In genomic region chr15:84009366-84010083, GRCm38 (mm10) we compare ENCODE assay signal across 15 mouse cellular contexts. TPM values are rescaled to one million over a fixed set of nuclear protein-coding genes. Genes with fewer than 3 reads are reported as not detected.
DNase-seq lines count a peak whose midpoint lies in the region; ATAC-seq and TF ChIP-seq lines count a peak whose summit lies in the region.
"Had no signal": no experiment of that assay in that cellular context is flagged by ENCODE, and none has a peak within 500 bp of the region (broad histone marks: within the 10 kb centered on the region; RNA-seq: fewer than 3 reads in every experiment).

No protein-coding gene starts in this region.

- no peak overlapping the region for H3K4me2 ChIP-seq in midbrain, embryonic 11.5 days
- H3K4me2 ChIP-seq: liver, embryonic 12.5 days; midbrain, embryonic 12.5 days had no signal

- H3K9me3 ChIP-seq in midbrain, embryonic 10.5 days (replicated peaks) = no peaks in the 10 kb centered on the region
- H3K9me3 ChIP-seq in midbrain, embryonic 11.5 days (ENCODE audit: control insufficient read depth, low read length) = no peaks in the 10 kb centered on the region
- H3K9me3 ChIP-seq: liver, embryonic 12.5 days; midbrain, embryonic 12.5 days had no signal

- TF ChIP-seq CTCF in gastrocnemius, adult 2 months (IDR thresholded peaks at IDR 0.05) = peak; percentile 39

- no peak overlapping the region for H3K4me3 ChIP-seq in gastrocnemius, adult 2 months
- no peak overlapping the region for H3K4me3 ChIP-seq in midbrain, embryonic 10.5 days
- no peak overlapping the region for H3K4me3 ChIP-seq in midbrain, embryonic 11.5 days (ENCODE audit: low read depth, low read length)
- H3K4me3 ChIP-seq: erythroblast, embryonic 14.5 days; liver, embryonic 12.5 days; midbrain, embryonic 12.5 days had no signal

- peak; percentile 26 to 48 for DNase-seq in cerebellum, adult 18-20 months
- DNase-seq in cerebellum, adult 8-10 months = no peak
- no peak for DNase-seq in gastrocnemius, adult 2 months
- DNase-seq in gastrocnemius, postnatal 14 days = no peak
- DNase-seq in midbrain, embryonic 10.5 days (ENCODE audit: low spot score) = no peak
- DNase-seq in midbrain, embryonic 11.5 days (ENCODE audit: low spot score, missing footprints) = no peak
- DNase-seq in embryo, embryonic 10.5 days (ENCODE audit: low spot score) = peak; percentile 35
- DNase-seq: lung, postnatal 10 days had no signal

- H3K4me1 ChIP-seq in midbrain, embryonic 10.5 days = peaks cover 9% of the 10 kb centered on the region
- H3K4me1 ChIP-seq in midbrain, embryonic 11.5 days (ENCODE audit: control insufficient read depth, insufficient read depth, low read length) = no peaks in the 10 kb centered on the region
- H3K4me1 ChIP-seq: liver, embryonic 12.5 days had no signal

- no peaks in the 10 kb centered on the region for H3K27me3 ChIP-seq in midbrain, embryonic 10.5 days (ENCODE audit: low read depth, poor library complexity, severe bottlenecking)
- H3K27me3 ChIP-seq in midbrain, embryonic 11.5 days (ENCODE audit: control insufficient read depth, insufficient read depth, low read length) = no peaks in the 10 kb centered on the region
- H3K27me3 ChIP-seq: liver, embryonic 12.5 days; midbrain, embryonic 12.5 days had no signal

- no peak for ATAC-seq in midbrain, embryonic 11.5 days (ENCODE audit: low FRiP score)
- no peak for ATAC-seq in CD4-positive, CD25-positive, alpha-beta regulatory T cell, adult 4 months
- ATAC-seq: liver, embryonic 12.5 days had no signal

- H3K27ac ChIP-seq in gastrocnemius, adult 2 months = no peak overlapping the region
- 0 out of 2 replicates have a peak overlapping the region, but pooled peaks have one; percentile 0 for H3K27ac ChIP-seq in midbrain, embryonic 10.5 days (replicated peaks)
- no peak overlapping the region for H3K27ac ChIP-seq in midbrain, embryonic 11.5 days (ENCODE audit: low read depth, low read length)
- H3K27ac ChIP-seq: liver, embryonic 12.5 days; midbrain, embryonic 12.5 days had no signal

- H3K9ac ChIP-seq in midbrain, embryonic 11.5 days (ENCODE audit: low read length) = no peak overlapping the region
- H3K9ac ChIP-seq: liver, embryonic 12.5 days; midbrain, embryonic 12.5 days had no signal

- no peaks in the 10 kb centered on the region for H3K36me3 ChIP-seq in midbrain, embryonic 10.5 days
- H3K36me3 ChIP-seq in midbrain, embryonic 11.5 days (ENCODE audit: control insufficient read depth, insufficient read depth, low read length) = no peaks in the 10 kb centered on the region
- H3K36me3 ChIP-seq: liver, embryonic 12.5 days; midbrain, embryonic 12.5 days had no signal

- intact Hi-C loops in gastrocnemius, adult 2 months (cut with DNase I) = no loop called here
- intact Hi-C loops in gastrocnemius, postnatal 14 days (cut with DNase I; ENCODE audit: low total_unique reads) = loop anchor here (5.0 kb wide), 1 partner anchor 38 kb away; no protein-coding TSS in a partner anchor

- 67% methylated on average over 17 of the region's 17 CpGs for WGBS in midbrain, embryonic 10.5 days
- WGBS in midbrain, embryonic 11.5 days = 59% methylated on average over 17 of the region's 17 CpGs

RNA-seq across cellular contexts. Expression of gene Efcab6, which starts 55.7 kb away (rescaled TPM):
- total RNA-seq in gastrocnemius, adult 2 months (2021) = 1 to 10 TPM; 3.7 to 4.9 TPM
- 1 to 10 TPM; 2.7 to 4.0 TPM for total RNA-seq in gastrocnemius, postnatal 14 days (2021)
- 0.24 and 0.26 TPM in 2 replicates for polyA plus RNA-seq in midbrain, embryonic 10.5 days (2016; fragmentation: Nextera tagmentation; extraction: Ambion mirVana)
- 0.29 TPM in 1 of 2 replicates, not detected in the other for polyA plus RNA-seq in midbrain, embryonic 11.5 days (2014; fragmentation: Nextera tagmentation; extraction: Ambion mirVana)
- not detected for polyA plus RNA-seq in CD4-positive, CD25-positive, alpha-beta regulatory T cell, adult 4 months (2017; shearing (Covaris generic))
- total RNA-seq: granulocyte monocyte progenitor cell, adult 5-6 weeks had no signal
- polyA plus RNA-seq: erythroblast, embryonic 14.5 days; heart, postnatal 0 days; kidney, embryonic 14.5 days; liver, embryonic 12.5 days; midbrain, embryonic 12.5 days had no signal

Comparison
In these comparisons a context has a peak if more than half of its experiments do, and no peak if none do; other contexts are left out.
1. DNase-seq: peak in cerebellum, adult 18-20 months (2 of 2) and embryo, embryonic 10.5 days (single experiment); none in cerebellum, adult 8-10 months (single experiment), gastrocnemius, adult 2 months (single experiment), gastrocnemius, postnatal 14 days (single experiment), midbrain, embryonic 10.5 days (single experiment) and midbrain, embryonic 11.5 days (single experiment).